Mouse (Mus musculus): ENCODE results near the gene Sdhb.

DNA sequence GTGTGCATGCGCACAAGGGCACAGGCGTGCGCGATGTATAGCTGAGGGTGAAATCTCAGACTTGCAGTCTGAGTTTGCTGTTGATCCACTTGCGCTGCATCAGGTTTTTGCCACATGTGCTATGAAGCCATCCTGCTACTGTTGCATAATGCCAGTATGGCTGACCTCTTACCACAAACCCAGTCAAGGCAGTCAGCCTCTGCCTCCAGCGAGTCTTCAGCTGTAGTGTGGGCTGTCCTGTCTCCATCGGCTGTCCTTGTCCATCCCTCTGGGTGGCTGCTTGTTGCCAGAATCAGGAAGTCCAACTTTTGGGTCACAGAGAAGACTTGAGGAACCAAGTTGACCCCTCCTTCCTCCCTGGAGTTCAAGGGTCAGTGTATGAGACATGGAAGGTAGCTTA lies 14.4 kb downstream of the Sdhb start:
- no peak for TF ChIP-seq MXI1 (IDR thresholded peaks at IDR 0.05; ENCODE audit: low read depth, low read length)
- TF ChIP-seq POLR2AphosphoS2 (IDR thresholded peaks at IDR 0.05; ENCODE audit: low read length), result no peak
- no peak for TF ChIP-seq EP300 (IDR thresholded peaks at IDR 0.05; ENCODE audit: low read depth in 1 of 2, low read length in 2 of 2)
- no peak for TF ChIP-seq CTCF (IDR thresholded peaks at IDR 0.05 in 2 of 3, conservative IDR thresholded peaks at IDR 0.05 in 1 of 3; ENCODE audit: control insufficient read depth in 1 of 3, insufficient read depth in 1 of 3, low read depth in 2 of 3, low read length in 3 of 3, poor library complexity in 1 of 3, severe bottlenecking in 1 of 3)
